Mouse (Mus musculus) CD4-positive, CD25-positive, alpha-beta regulatory T cell, adult 4 months (primary cell): ENCODE results near the gene Vmn1r171. TPM values are rescaled to one million over a fixed set of nuclear protein-coding genes. Genes with fewer than 3 reads are reported as not detected.
"Not testable (repeated sequence)": the region's sequence is repeated elsewhere in the genome, so short reads cannot be mapped to it uniquely, and the experiment has no call there.

Experiments
- ATAC-seq: one replicate; pipeline ENCODE4 v1.8.0; 2017
- polyA plus RNA-seq, 2 experiments: library from polyadenylated mRNA; unstranded; fragments of 100-300 nt; shearing (Covaris generic); gene quantifications; one replicate each; pipeline ENCODE4 v1.2.1; 2017

The Vmn1r171 gene
- polyA plus RNA-seq, result not detected

- no peak for ATAC-seq
These were observed at the start of gene Vmn1r171 for GRCm38 (mm10) chr7:23630422-23630821. Gene Vmn1r171 (plus strand): TSS chr7:23630722.

GRCm38 (mm10) chr7:23605875-23606274 lies 24.6 kb upstream of the Vmn1r171 start, which contains the start of gene Vmn1r170:
Gene Vmn1r170 (plus strand): TSS chr7:23606175.
- not testable (repeated sequence) for ATAC-seq

- ATAC-seq, result no peak
These were observed 27.5 kb downstream of the Vmn1r171 start, which contains the start of gene Vmn1r172 for GRCm38 (mm10) chr7:23658016-23658415. Gene Vmn1r172 (plus strand): TSS chr7:23658316.

Other genes starting within 250 kb of the Vmn1r171 start
- gene Nlrp5, start 244.8 kb upstream of the Vmn1r171 start, polyA plus RNA-seq, result not detected
- gene Vmn1r167, start 123.5 kb upstream of the Vmn1r171 start, polyA plus RNA-seq, result not detected
- not detected for gene Vmn1r168, start 91.0 kb upstream of the Vmn1r171 start, polyA plus RNA-seq
- gene Vmn1r169, start 55.2 kb upstream of the Vmn1r171 start, polyA plus RNA-seq, result not detected
- gene Vmn1r170, start 24.5 kb upstream of the Vmn1r171 start, polyA plus RNA-seq, result not detected
- not detected for gene Vmn1r172, start 27.6 kb downstream of the Vmn1r171 start, polyA plus RNA-seq
- under 1 TPM in 1 of 2 experiments, not detected in 1; 0.08 TPM for gene Vmn1r173, start 70.0 kb downstream of the Vmn1r171 start, polyA plus RNA-seq
- gene Vmn1r174, start 121.5 kb downstream of the Vmn1r171 start, polyA plus RNA-seq, result not detected
- not detected for gene Vmn1r175, start 179.9 kb downstream of the Vmn1r171 start, polyA plus RNA-seq
- not detected for gene Vmn1r176, start 206.7 kb downstream of the Vmn1r171 start, polyA plus RNA-seq
- gene Vmn1r177, start 235.7 kb downstream of the Vmn1r171 start, polyA plus RNA-seq, result not detected